Mouse (Mus musculus): ENCODE results near the gene Insl5.

The Insl5 gene

DNA sequence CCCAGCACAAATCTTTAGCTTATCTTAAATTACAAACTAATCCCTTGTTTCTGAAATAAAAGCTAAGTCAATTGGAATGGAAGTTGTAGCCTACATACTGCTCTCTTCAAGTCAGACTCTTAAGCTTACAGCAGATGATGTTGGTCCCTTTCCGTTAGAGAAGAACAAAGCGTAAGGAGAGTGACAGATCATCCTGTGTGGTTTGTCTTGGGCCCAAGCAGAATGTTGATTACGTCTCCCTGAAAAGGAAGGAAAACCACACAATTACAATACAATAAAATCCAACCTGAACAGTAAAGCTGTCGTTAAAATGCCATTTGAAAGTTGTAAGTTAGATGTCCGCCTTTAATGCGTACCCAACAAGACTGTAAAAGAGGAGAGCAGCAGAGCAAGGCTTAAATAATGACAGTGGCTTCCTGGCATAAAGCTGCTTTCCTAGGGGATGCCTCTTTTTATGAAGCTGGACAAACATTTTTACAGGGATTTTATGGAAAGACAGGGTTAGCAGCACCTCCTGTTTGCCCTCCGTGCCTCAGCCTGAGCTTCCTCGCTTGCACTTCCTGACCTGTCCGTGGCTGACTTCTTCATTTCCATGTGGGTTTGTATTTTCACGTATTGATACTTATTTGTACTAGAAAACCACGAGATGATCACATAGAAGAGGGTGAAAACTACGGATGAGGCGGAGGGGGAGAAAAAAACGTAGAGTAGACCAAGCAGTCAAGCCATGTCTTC is 12.6 kb upstream of the Insl5 start:
- no peak overlapping the region for H3K4me3 ChIP-seq (replicated peaks; ENCODE audit: low read length)
- TF ChIP-seq NANOG (IDR thresholded peaks at IDR 0.05; ENCODE audit: borderline replicate concordance, low read length) (no peak), POU5F1 (IDR thresholded peaks at IDR 0.05; ENCODE audit: borderline replicate concordance, low read length) (no peak), CTCF (conservative IDR thresholded peaks at IDR 0.05; ENCODE audit: low read length) (no peak)
- H3K27me3 ChIP-seq (ENCODE audit: insufficient read depth, low read length), result no peaks in the 10 kb centered on the region
- no peaks in the 10 kb centered on the region for H3K4me1 ChIP-seq (replicated peaks; ENCODE audit: low read depth, low read length)
- peaks cover 14% of the 10 kb centered on the region for H3K9me3 ChIP-seq (ENCODE audit: low read length)
- no peaks in the 10 kb centered on the region for H3K36me3 ChIP-seq (ENCODE audit: insufficient read depth, low read length)

DNA sequence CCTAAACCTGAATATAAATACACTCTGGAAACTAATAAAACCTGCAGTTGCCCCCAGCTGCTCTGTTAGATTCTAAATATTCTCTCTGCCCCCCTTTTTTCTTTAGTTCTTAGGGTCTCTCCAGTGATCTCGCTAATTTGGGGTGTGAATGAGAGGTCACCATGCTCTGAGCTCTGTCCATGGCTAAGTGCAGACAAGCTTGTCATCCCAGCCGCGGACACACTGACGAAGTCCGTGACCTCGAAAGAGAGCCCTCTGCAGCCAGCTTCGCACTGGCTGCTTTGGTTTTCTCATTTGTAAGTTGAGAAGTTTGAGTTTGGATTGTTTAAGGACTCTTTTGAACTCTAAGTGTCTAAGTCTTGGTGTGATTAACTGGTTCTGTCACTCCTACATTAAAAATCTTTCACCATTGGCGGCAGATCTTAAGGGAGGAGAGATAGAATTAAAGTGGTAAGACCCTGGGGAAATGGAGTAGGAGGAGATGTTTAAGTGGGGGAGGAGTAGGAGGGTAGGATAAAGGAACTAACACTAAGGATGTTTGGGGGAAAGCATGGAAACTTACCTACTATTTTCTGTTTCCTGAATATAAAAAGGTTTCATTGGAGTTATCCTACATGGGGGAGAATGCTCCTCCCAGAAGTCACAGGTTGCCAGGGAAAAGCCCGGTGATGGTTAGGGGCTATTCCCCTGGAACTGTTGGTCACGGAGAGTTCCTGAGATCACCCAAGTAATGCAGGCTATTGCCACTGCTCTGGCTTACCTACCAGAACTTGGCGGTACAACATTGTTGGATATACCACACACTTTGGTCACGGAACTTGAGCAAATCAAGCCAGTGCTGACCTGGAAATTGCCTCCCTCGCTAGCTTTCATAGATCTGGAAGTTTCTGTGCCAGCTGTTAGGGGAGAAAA is 1.8 kb upstream of the Insl5 start:
- no peak overlapping the region for H3K4me3 ChIP-seq (replicated peaks; ENCODE audit: low read length)
- TF ChIP-seq NANOG (IDR thresholded peaks at IDR 0.05; ENCODE audit: borderline replicate concordance, low read length) (no peak), CTCF (conservative IDR thresholded peaks at IDR 0.05; ENCODE audit: low read length) (no peak), POU5F1 (IDR thresholded peaks at IDR 0.05; ENCODE audit: borderline replicate concordance, low read length) (no peak)
- 0 out of 2 replicates have a peak, but pooled peaks cover 4% of the 10 kb centered on the region for H3K27me3 ChIP-seq (ENCODE audit: insufficient read depth, low read length)
- no peaks in the 10 kb centered on the region for H3K4me1 ChIP-seq (replicated peaks; ENCODE audit: low read depth, low read length)
- H3K36me3 ChIP-seq (ENCODE audit: insufficient read depth, low read length), result no peaks in the 10 kb centered on the region
- H3K9me3 ChIP-seq (ENCODE audit: low read length), result no peaks in the 10 kb centered on the region

DNA sequence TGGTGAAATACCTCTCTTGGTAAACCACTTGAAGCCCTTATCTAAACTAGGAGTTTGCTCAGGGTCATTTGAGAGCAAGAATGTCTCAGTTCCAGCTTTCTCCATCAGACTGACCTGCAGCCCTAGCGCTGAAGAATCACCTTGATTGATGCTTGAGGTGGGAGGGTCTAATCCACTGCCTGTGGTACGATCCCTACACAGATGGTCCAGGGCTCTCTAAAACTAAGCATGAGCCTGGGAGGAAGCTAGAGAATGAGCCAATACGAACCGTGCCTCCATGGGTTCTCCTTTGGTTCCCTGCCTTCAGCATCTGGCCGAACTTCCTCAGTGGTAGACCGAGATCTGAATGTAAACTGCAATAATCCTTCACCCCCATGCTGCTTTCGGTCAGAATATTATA is 1.1 kb upstream of the Insl5 start:
- Histone ChIP-seq H3K9me3 (ENCODE audit: low read length) (no peaks in the 10 kb centered on the region), H3K4me1 (replicated peaks; ENCODE audit: low read depth, low read length) (no peaks in the 10 kb centered on the region), H3K36me3 (ENCODE audit: insufficient read depth, low read length) (no peaks in the 10 kb centered on the region), H3K27me3 (ENCODE audit: insufficient read depth, low read length) (0 out of 2 replicates have a peak, but pooled peaks cover 4% of the 10 kb centered on the region), H3K4me3 (replicated peaks; ENCODE audit: low read length) (no peak overlapping the region)
- TF ChIP-seq POU5F1 (IDR thresholded peaks at IDR 0.05; ENCODE audit: borderline replicate concordance, low read length) (no peak), CTCF (conservative IDR thresholded peaks at IDR 0.05; ENCODE audit: low read length) (no peak), NANOG (IDR thresholded peaks at IDR 0.05; ENCODE audit: borderline replicate concordance, low read length) (no peak)

DNA sequence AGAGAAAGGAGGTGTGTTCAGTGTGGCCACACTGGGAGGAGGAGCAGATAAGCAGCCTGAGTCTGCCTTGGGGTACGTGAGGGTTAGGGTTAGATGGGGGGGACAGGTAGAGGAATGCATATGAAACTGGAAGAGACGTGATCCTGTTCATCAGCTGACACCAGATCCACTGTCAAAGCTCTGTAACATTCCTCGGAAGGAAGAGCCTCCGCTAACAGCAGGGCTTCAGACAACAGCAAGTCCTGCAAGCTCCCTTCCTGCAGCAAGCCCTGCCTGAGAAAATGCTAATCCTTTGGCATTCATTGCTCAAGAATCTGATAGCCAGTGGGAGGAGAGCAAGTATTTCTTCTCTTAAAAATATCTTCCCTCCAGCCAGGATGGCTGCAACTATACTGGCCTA is 13.2 kb downstream of the Insl5 start:
- Histone ChIP-seq H3K9me3 (ENCODE audit: low read length) (no peaks in the 10 kb centered on the region), H3K4me3 (replicated peaks; ENCODE audit: low read length) (no peak overlapping the region), H3K27me3 (ENCODE audit: insufficient read depth, low read length) (no peaks in the 10 kb centered on the region), H3K4me1 (replicated peaks; ENCODE audit: low read depth, low read length) (peaks cover 6% of the 10 kb centered on the region; the same call in 1 of the 2 replicates), H3K36me3 (ENCODE audit: insufficient read depth, low read length) (no peaks in the 10 kb centered on the region)
- TF ChIP-seq POU5F1 (IDR thresholded peaks at IDR 0.05; ENCODE audit: borderline replicate concordance, low read length) (no peak), NANOG (IDR thresholded peaks at IDR 0.05; ENCODE audit: borderline replicate concordance, low read length) (no peak), CTCF (conservative IDR thresholded peaks at IDR 0.05; ENCODE audit: low read length) (no peak)

DNA sequence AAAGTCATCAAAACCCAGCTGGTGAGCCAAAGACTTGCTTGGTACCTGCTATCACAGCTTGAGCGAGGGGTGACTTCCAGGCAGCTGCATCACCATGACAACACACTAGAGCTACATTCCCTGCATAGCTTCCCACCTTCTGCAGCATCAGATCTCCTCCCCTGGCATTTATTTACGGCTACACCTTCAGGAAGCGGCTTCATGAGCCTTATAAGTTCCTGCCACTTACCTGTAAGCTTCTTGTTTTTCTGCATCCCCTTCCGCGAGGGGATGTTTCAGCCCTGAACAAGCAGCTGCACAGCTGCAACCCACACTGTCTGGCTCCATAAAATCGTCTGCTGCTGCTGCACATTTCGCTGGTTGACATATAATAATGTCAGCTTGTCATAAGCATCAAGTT is 14.8 kb downstream of the Insl5 start:
- Histone ChIP-seq H3K27me3 (ENCODE audit: insufficient read depth, low read length) (no peaks in the 10 kb centered on the region), H3K4me3 (replicated peaks; ENCODE audit: low read length) (no peak overlapping the region), H3K4me1 (replicated peaks; ENCODE audit: low read depth, low read length) (peaks cover 6% of the 10 kb centered on the region; the same call in 1 of the 2 replicates), H3K9me3 (ENCODE audit: low read length) (no peaks in the 10 kb centered on the region), H3K36me3 (ENCODE audit: insufficient read depth, low read length) (no peaks in the 10 kb centered on the region)
- TF ChIP-seq CTCF (conservative IDR thresholded peaks at IDR 0.05; ENCODE audit: low read length), result no peak
- no peak for TF ChIP-seq POU5F1 (IDR thresholded peaks at IDR 0.05; ENCODE audit: borderline replicate concordance, low read length)
- TF ChIP-seq NANOG (IDR thresholded peaks at IDR 0.05; ENCODE audit: borderline replicate concordance, low read length), result no peak

DNA sequence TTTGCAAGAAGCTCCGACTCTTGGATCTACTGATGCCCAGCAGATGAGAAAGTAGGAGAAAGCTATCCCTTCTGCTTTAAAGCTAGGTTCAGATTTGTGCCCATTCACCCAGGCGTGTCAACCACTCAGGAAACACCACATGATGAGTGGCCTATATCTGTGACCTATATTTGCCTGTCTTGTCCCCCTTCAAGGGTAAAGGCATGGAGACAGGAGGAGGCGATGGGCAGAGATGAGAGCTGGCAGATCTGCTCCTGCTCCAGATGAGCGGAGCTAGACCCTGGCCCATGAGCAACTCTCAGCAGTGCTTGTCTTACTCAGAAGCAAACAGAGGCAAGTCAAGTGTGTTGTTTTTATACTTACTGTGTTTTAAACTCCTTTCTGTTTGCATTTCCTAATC is 15.9 kb downstream of the Insl5 start:
- TF ChIP-seq CTCF (conservative IDR thresholded peaks at IDR 0.05; ENCODE audit: low read length) (no peak), POU5F1 (IDR thresholded peaks at IDR 0.05; ENCODE audit: borderline replicate concordance, low read length) (no peak), NANOG (IDR thresholded peaks at IDR 0.05; ENCODE audit: borderline replicate concordance, low read length) (no peak)
- no peak overlapping the region for H3K4me3 ChIP-seq (replicated peaks; ENCODE audit: low read length)
- no peaks in the 10 kb centered on the region for H3K36me3 ChIP-seq (ENCODE audit: insufficient read depth, low read length)
- no peaks in the 10 kb centered on the region for H3K27me3 ChIP-seq (ENCODE audit: insufficient read depth, low read length)
- H3K9me3 ChIP-seq (ENCODE audit: low read length), result no peaks in the 10 kb centered on the region
- H3K4me1 ChIP-seq (replicated peaks; ENCODE audit: low read depth, low read length), result peaks cover 6% of the 10 kb centered on the region; the same call in 1 of the 2 replicates

DNA sequence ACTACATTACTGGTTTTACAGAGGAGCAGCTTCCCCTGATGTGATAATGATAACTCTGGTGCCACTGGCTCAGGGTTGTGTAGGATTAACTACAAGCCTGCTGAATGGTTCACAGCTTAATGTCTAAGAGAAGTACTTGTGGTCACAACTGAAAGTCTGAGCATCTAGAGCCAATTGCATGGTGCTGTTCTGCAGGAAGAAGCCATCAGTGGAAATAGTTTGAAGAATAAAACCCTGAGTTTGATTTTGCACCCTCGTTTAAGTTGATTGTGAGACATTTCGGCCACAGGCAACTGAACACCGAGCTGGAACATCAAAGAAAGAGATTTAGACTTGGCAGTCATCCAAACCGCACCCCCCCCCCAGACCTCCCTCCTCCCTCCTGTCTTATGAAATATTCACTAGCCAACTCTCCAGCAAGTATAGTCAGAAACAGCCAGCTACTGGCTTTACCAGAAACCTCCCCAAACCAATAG is 19.7 kb downstream of the Insl5 start:
- Histone ChIP-seq H3K9me3 (ENCODE audit: low read length) (no peaks in the 10 kb centered on the region), H3K36me3 (ENCODE audit: insufficient read depth, low read length) (no peaks in the 10 kb centered on the region), H3K4me3 (replicated peaks; ENCODE audit: low read length) (no peak overlapping the region), H3K4me1 (replicated peaks; ENCODE audit: low read depth, low read length) (no peaks in the 10 kb centered on the region), H3K27me3 (ENCODE audit: insufficient read depth, low read length) (no peaks in the 10 kb centered on the region)
- TF ChIP-seq NANOG (IDR thresholded peaks at IDR 0.05; ENCODE audit: borderline replicate concordance, low read length) (no peak), CTCF (conservative IDR thresholded peaks at IDR 0.05; ENCODE audit: low read length) (no peak), POU5F1 (IDR thresholded peaks at IDR 0.05; ENCODE audit: borderline replicate concordance, low read length) (no peak)

DNA sequence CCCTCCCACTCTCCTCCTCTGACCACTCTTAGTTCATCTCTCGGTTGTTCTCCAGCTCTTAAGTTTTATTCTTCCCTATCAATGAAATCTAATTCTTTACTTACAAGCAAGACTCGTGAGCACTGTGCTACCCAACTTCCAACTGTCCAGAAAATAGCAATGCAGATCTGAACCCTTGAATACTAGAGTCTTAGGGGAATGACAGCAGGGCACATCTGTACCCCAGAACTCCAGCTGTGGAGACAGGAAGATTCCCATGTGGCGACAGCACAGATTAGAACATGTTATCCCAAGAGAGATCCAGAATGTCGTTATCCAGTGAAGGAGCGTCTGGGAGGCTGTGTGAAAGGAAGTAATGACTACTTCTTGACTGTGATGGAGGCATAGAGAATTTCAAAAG is 20.4 kb downstream of the Insl5 start:
- Histone ChIP-seq H3K4me1 (replicated peaks; ENCODE audit: low read depth, low read length) (no peaks in the 10 kb centered on the region), H3K36me3 (ENCODE audit: insufficient read depth, low read length) (no peaks in the 10 kb centered on the region), H3K4me3 (replicated peaks; ENCODE audit: low read length) (no peak overlapping the region), H3K27me3 (ENCODE audit: insufficient read depth, low read length) (no peaks in the 10 kb centered on the region), H3K9me3 (ENCODE audit: low read length) (no peaks in the 10 kb centered on the region)
- TF ChIP-seq CTCF (conservative IDR thresholded peaks at IDR 0.05; ENCODE audit: low read length) (no peak), POU5F1 (IDR thresholded peaks at IDR 0.05; ENCODE audit: borderline replicate concordance, low read length) (no peak), NANOG (IDR thresholded peaks at IDR 0.05; ENCODE audit: borderline replicate concordance, low read length) (no peak)
